Mouse (Mus musculus) lung, adult 2 months (tissue): ENCODE measurements around the gene Hbb-y. TPM values are rescaled to one million over a fixed set of nuclear protein-coding genes. Genes with fewer than 3 reads are reported as not detected.
"Not testable (repeated sequence)": the region's sequence is repeated elsewhere in the genome, so short reads cannot be mapped to it uniquely, and the experiment has no call there.

ENCODE experiments used
- DNase-seq: peaks from one replicate; pipeline ENCODE4 v3.0.0; 2022
- H3K4me1 ChIP-seq: fragments of 200-500 bp; 2 replicates; pipeline ENCODE4 v1.6.1; 2011; ENCODE audit warnings: low read length; ENCODE audit not compliant: control insufficient read depth, insufficient read depth
- H3K4me3 ChIP-seq: fragments of 200-500 bp; replicated peaks from 2 replicates; pipeline ENCODE3; 2011; ENCODE audit warnings: low read depth, mild to moderate bottlenecking, control low read depth, low read length; ENCODE audit errors: extremely low read depth
- CTCF ChIP-seq: fragments of 200-500 bp; IDR thresholded peaks from 2 replicates; pipeline ENCODE4 v1.5.1; 2011; ENCODE audit warnings: mild to moderate bottlenecking, low read length, control low read depth; ENCODE audit not compliant: insufficient read depth
- POLR2A ChIP-seq: fragments of 200-500 bp; IDR thresholded peaks from 2 replicates; pipeline ENCODE4 v1.6.1; 2011; ENCODE audit warnings: low read depth, mild to moderate bottlenecking, control low read depth, low read length, borderline replicate concordance; ENCODE audit errors: extremely low read depth
- WGBS: fragments of 180-500 bp; shearing (Covaris S2); methylation state at CpG from one replicate; pipeline ENCODE4 v1.1.7; 2018; 5-methylcytosine and 5-hydroxymethylcytosine counted together
- polyA plus RNA-seq: library from polyadenylated mRNA; depleted of rRNA; stranded (reverse); fragments of >200 nt; gene quantifications from 2 replicates; pipeline ENCODE4 v1.2.3, GENCODE M21; 2012

Gene Hbb-y
- polyA plus RNA-seq, 1 experiment = 0.37 TPM

GRCm38 (mm10) chr7:103854669-103855068, 1.7 kb upstream of the Hbb-y start:
- Histone ChIP-seq H3K4me3 (no peak overlapping the region), H3K4me1 (no peaks in the 10 kb centered on the region)
- no peak for DNase-seq
- TF ChIP-seq CTCF (no peak), POLR2A (no peak)
- 56% methylated on average over 1 of the region's 1 CpGs for WGBS

DNA sequence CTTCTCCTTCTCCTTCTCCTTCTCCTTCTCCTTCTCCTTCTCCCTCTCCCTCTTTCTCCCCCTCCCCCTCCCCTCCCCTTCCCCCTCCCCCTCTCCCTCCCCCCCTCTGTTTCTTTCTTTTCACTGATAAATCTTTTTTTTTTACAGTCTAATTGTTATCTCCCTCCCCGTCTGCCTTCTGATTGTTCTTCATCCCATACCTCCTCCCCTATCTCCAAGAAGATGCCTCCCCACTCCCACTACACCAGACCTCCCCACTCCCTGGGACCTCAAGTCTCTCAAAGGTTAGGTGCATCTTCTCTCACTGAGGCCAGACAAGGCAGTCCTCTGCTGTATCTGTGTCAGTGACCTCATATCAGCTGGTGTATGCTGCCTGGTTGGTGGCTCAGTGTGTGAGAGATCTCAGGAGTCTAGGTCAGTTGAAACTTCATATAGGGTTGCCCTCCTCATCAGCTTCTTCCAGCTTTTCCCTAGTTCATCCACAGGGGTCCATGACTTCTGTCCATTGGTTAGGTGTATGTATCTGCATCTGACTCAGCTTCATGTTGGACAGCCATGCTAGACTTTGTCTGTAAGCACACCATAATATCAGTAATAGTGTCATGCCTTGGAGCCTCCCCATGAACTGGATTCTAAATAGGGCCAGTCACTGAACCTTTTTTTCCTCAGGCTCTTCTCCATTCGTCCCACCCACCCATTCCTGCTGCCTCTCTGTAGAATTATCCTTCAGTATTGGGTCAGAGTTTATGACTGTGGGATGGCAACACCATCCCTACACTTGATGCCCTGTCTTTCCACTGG, 8.3 kb downstream of the Hbb-y start:
- DNase-seq = no peak
- H3K4me1 ChIP-seq = no peaks in the 10 kb centered on the region
- no peak overlapping the region for H3K4me3 ChIP-seq
- 24% methylated on average over 1 of the region's 2 CpGs for WGBS
- TF ChIP-seq CTCF (no peak), POLR2A (no peak)

- no peak for DNase-seq
- no peak within 1 kb of the TSS for H3K4me3 ChIP-seq
- 72% methylated on average over 2 of the region's 2 CpGs for WGBS
- TF ChIP-seq POLR2A (no peak), CTCF (no peak)
- no peaks in the 10 kb centered on the region for H3K4me1 ChIP-seq
These were observed 10.0 kb downstream of the Hbb-y start, which contains the start of gene Hbb-bh1 for GRCm38 (mm10) chr7:103843034-103843433. Gene Hbb-bh1 (minus strand): TSS chr7:103843164.

GRCm38 (mm10) chr7:103840268-103840667, 12.7 kb downstream of the Hbb-y start, which contains the start of gene Hbb-bh2:
Gene Hbb-bh2 (minus strand): TSS chr7:103840520.
- Histone ChIP-seq H3K4me3 (no peak within 1 kb of the TSS), H3K4me1 (no peaks in the 10 kb centered on the region)
- TF ChIP-seq CTCF = no peak
- DNase-seq = no peak
- 66% methylated on average over 3 of the region's 3 CpGs for WGBS

DNA sequence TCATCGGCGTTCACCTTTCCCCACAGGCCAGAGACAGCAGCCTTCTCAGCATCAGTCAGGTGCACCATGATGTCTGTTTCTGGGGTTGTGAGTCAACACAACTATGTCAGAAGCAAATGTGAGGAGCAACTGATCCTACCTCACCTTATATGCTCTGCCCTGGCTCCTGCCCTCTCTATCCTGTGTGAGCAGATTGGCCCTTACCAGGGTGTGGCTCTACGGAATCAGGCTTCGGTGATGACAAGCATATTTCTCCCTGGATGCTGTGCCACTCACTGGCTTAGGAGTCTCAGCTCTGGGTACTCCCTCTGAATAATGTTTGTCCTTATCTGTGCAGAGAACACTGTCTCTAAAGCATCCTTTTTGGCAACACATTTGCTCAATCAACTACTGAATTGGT, 25.2 kb downstream of the Hbb-y start, which contains the start of gene Hbb-bs:
Gene Hbb-bs, minus strand, starts transcription at position 289 of the 400 bp plus-strand sequence.
- 91% methylated on average over 4 of the region's 4 CpGs for WGBS
- no peak within 1 kb of the TSS for H3K4me3 ChIP-seq
- TF ChIP-seq POLR2A = no peak
- no peak for TF ChIP-seq CTCF
- no peaks in the 10 kb centered on the region for H3K4me1 ChIP-seq
- DNase-seq = no peak

DNA sequence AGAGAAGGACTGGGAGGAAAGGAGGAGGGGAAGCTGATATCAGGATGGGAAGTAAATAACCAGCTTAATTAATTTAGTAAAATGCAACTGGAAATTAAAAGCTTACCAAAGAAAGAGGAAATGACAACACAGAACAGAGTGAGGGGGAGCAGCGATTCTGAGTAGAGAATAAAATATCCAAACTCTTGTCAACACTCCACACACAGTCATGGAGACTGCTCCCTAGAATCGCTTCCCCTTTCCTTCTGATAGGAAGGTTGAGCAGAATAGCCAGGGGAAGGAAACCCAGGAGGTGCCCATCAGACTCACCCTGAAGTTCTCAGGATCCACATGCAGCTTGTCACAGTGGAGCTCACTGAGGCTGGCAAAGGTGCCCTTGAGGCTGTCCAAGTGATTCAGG, 25.9 kb downstream of the Hbb-y start:
- no CpG with 5 or more reads among the region's 2 CpGs for WGBS
- not testable (repeated sequence) for DNase-seq, H3K4me1 ChIP-seq, H3K4me3 ChIP-seq

GRCm38 (mm10) chr7:103826255-103826887, 26.6 kb downstream of the Hbb-y start:
- DNase-seq = no peak
- Histone ChIP-seq H3K4me3 (no peak overlapping the region), H3K4me1 (no peaks in the 10 kb centered on the region)
- 51% methylated on average over 3 of the region's 3 CpGs for WGBS
- TF ChIP-seq CTCF = no peak
- no peak for TF ChIP-seq POLR2A

- DNase-seq = no peak
- H3K4me1 ChIP-seq = no peaks in the 10 kb centered on the region
- no peak overlapping the region for H3K4me3 ChIP-seq
- 86% methylated on average over 3 of the region's 3 CpGs for WGBS
- TF ChIP-seq CTCF (no peak), POLR2A (no peak)
These were observed 27.3 kb downstream of the Hbb-y start for GRCm38 (mm10) chr7:103825536-103826254.

GRCm38 (mm10) chr7:103824597-103824996, 28.4 kb downstream of the Hbb-y start:
- TF ChIP-seq POLR2A (no peak), CTCF (no peak)
- no peak overlapping the region for H3K4me3 ChIP-seq
- DNase-seq = no peak
- no peaks in the 10 kb centered on the region for H3K4me1 ChIP-seq
- 69% methylated on average over 2 of the region's 2 CpGs for WGBS

- WGBS = 78% methylated on average over 1 of the region's 2 CpGs
- not testable (repeated sequence) for DNase-seq, H3K4me1 ChIP-seq, H3K4me3 ChIP-seq
These were observed 37.9 kb downstream of the Hbb-y start for GRCm38 (mm10) chr7:103815085-103815484.
